Comparison of ENCODE assay signal across 24 mouse cellular contexts in genomic region chr2:135776131-135776775, GRCm38 (mm10).
"Had no signal": no experiment of that assay in that cellular context is flagged by ENCODE, and none has a peak within 500 bp of the region (broad histone marks: within the 10 kb centered on the region; RNA-seq: fewer than 3 reads in every experiment).

No protein-coding gene starts in this region.

- H3K4me1 ChIP-seq: liver, embryonic 15.5 days; lung, embryonic 15.5 days; neural tube, embryonic 12.5 days had no signal

- DNase-seq: kidney, postnatal 10 days; kidney, postnatal 4 days; layer of hippocampus, adult 9-11 months; liver; lung, adult 18-20 months; lung, postnatal 10 days; lung, postnatal 36 days; right cerebral cortex, adult 18-20 months; right cerebral cortex, postnatal 14 days; right cerebral cortex, postnatal 4 days; thymus, adult 18-20 months; thymus, postnatal 36 days had no signal

- H3K9me3 ChIP-seq: kidney, embryonic 15.5 days; limb, embryonic 10.5 days; limb, embryonic 13.5 days; liver, embryonic 12.5 days; liver, embryonic 15.5 days; lung, embryonic 15.5 days; megakaryocyte, embryonic 14.5 days; midbrain, embryonic 10.5 days; midbrain, embryonic 15.5 days; neural tube, embryonic 12.5 days; neural tube, embryonic 15.5 days had no signal

- ATAC-seq: liver, embryonic 12.5 days; midbrain, embryonic 15.5 days had no signal

- H3K27me3 ChIP-seq: kidney, embryonic 15.5 days; limb, embryonic 13.5 days; liver, embryonic 12.5 days; liver, embryonic 15.5 days; lung, embryonic 15.5 days; megakaryocyte, embryonic 14.5 days; midbrain, embryonic 15.5 days; neural tube, embryonic 12.5 days; neural tube, embryonic 15.5 days had no signal

- H3K27ac ChIP-seq: kidney, embryonic 15.5 days; limb, embryonic 10.5 days; limb, embryonic 13.5 days; liver, embryonic 12.5 days; liver, embryonic 15.5 days; lung, embryonic 15.5 days; midbrain, embryonic 10.5 days; midbrain, embryonic 15.5 days; neural tube, embryonic 12.5 days; neural tube, embryonic 15.5 days; stomach, postnatal 0 days had no signal

- H3K4me2 ChIP-seq: kidney, embryonic 15.5 days; limb, embryonic 13.5 days; liver, embryonic 12.5 days; liver, embryonic 15.5 days; lung, embryonic 15.5 days; midbrain, embryonic 15.5 days; neural tube, embryonic 12.5 days; neural tube, embryonic 15.5 days had no signal

- H3K9ac ChIP-seq: kidney, embryonic 15.5 days; limb, embryonic 13.5 days; liver, embryonic 12.5 days; liver, embryonic 15.5 days; lung, embryonic 15.5 days; midbrain, embryonic 15.5 days; neural tube, embryonic 12.5 days; neural tube, embryonic 15.5 days had no signal

- H3K4me3 ChIP-seq: kidney, embryonic 15.5 days; limb, embryonic 10.5 days; limb, embryonic 13.5 days; liver, embryonic 12.5 days; liver, embryonic 15.5 days; lung, embryonic 15.5 days; megakaryocyte, embryonic 14.5 days; midbrain, embryonic 10.5 days; midbrain, embryonic 15.5 days; neural tube, embryonic 12.5 days; neural tube, embryonic 15.5 days had no signal

- H3K36me3 ChIP-seq: kidney, embryonic 15.5 days; limb, embryonic 10.5 days; limb, embryonic 13.5 days; liver, embryonic 12.5 days; liver, embryonic 15.5 days; lung, embryonic 15.5 days; midbrain, embryonic 10.5 days; midbrain, embryonic 15.5 days; neural tube, embryonic 12.5 days; neural tube, embryonic 15.5 days had no signal
